Mouse (Mus musculus) liver, embryonic 12.5 days (tissue): ENCODE measurements around the gene Agbl3. TPM values are rescaled to one million over a fixed set of nuclear protein-coding genes. Genes with fewer than 3 reads are reported as not detected.

Source experiments
- ATAC-seq: fragments of 200-750 bp; cut with Nextera tagmentation; 2 replicates; pipeline ENCODE4 v1.8.0; 2017; ENCODE audit warnings: moderate number of reproducible peaks, mild to moderate bottlenecking, moderate library complexity
- H3K27ac ChIP-seq: fragments of 300-500 bp; sonication (generic); 2 replicates; pipeline ENCODE4 v1.5.1; 2016; ENCODE audit warnings: mild to moderate bottlenecking
- H3K27me3 ChIP-seq: fragments of 300-500 bp; sonication (generic); replicated peaks from 2 replicates; pipeline ENCODE4 v1.6.1; 2016; ENCODE audit warnings: mild to moderate bottlenecking, moderate library complexity
- H3K36me3 ChIP-seq: fragments of 300-500 bp; sonication (generic); 2 replicates; pipeline ENCODE4 v1.6.1; 2016; ENCODE audit warnings: mild to moderate bottlenecking, moderate library complexity
- H3K4me1 ChIP-seq: fragments of 300-500 bp; sonication (generic); 2 replicates; pipeline ENCODE4 v1.6.1; 2016
- H3K4me2 ChIP-seq: fragments of 300-500 bp; sonication (generic); 2 replicates; pipeline ENCODE4 v1.6.1; 2016; ENCODE audit warnings: mild to moderate bottlenecking, moderate library complexity
- H3K4me3 ChIP-seq: fragments of 300-500 bp; sonication (generic); 2 replicates; pipeline ENCODE4 v1.5.1; 2016; ENCODE audit warnings: mild to moderate bottlenecking, moderate library complexity
- H3K9ac ChIP-seq: fragments of 300-500 bp; sonication (generic); 2 replicates; pipeline ENCODE4 v1.6.1; 2016; ENCODE audit warnings: mild to moderate bottlenecking, moderate library complexity
- H3K9me3 ChIP-seq: fragments of 300-500 bp; sonication (generic); replicated peaks from 2 replicates; pipeline ENCODE4 v1.6.1; 2016; ENCODE audit warnings: mild to moderate bottlenecking, moderate library complexity
- WGBS: fragments of 180-500 bp; shearing (Covaris S2); methylation state at CpG from one replicate; pipeline ENCODE4 v1.1.7; 2016; ENCODE audit not compliant: insufficient replicate concordance; 5-methylcytosine and 5-hydroxymethylcytosine counted together
- polyA plus RNA-seq: library from polyadenylated mRNA; unstranded; fragments of >200 nt; fragmentation: Nextera tagmentation; extraction: Ambion mirVana; gene quantifications from 2 replicates; pipeline ENCODE4 v1.2.1, GENCODE M21; 2016

Agbl3 gene
- polyA plus RNA-seq, 1 experiment from 2014 or later, result 6.0 TPM

GRCm38 (mm10) chr6:34902578-34902977 is 122.3 kb downstream of the Agbl3 start:
- WGBS, result 86% methylated on average over 7 of the region's 7 CpGs
- no peaks in the 10 kb centered on the region for H3K9me3 ChIP-seq
- peaks cover 96% of the 10 kb centered on the region for H3K36me3 ChIP-seq
- no peak overlapping the region for H3K4me3 ChIP-seq
- no peak for ATAC-seq
- H3K4me1 ChIP-seq, result peaks cover 61% of the 10 kb centered on the region
- H3K27me3 ChIP-seq, result no peaks in the 10 kb centered on the region
- H3K4me2 ChIP-seq, result no peak overlapping the region
- no peak overlapping the region for H3K9ac ChIP-seq
- H3K27ac ChIP-seq, result no peak overlapping the region

GRCm38 (mm10) chr6:34903441-34903840 is 123.2 kb downstream of the Agbl3 start:
- Histone ChIP-seq H3K9me3 (no peaks in the 10 kb centered on the region), H3K9ac (0 out of 2 replicates have a peak overlapping the region, but pooled peaks have one; percentile 7), H3K4me2 (no peak overlapping the region; the same call in 1 of the 2 replicates), H3K36me3 (peaks cover 94% of the 10 kb centered on the region), H3K27me3 (no peaks in the 10 kb centered on the region), H3K27ac (no peak overlapping the region), H3K4me3 (no peak overlapping the region), H3K4me1 (peaks cover 70% of the 10 kb centered on the region)
- no peak for ATAC-seq
- 63% methylated on average over 5 of the region's 5 CpGs for WGBS

- ATAC-seq, result no peak
- Histone ChIP-seq H3K9ac (0 out of 2 replicates have a peak overlapping the region, but pooled peaks have one; percentile 7), H3K4me3 (no peak overlapping the region), H3K4me1 (peaks cover 74% of the 10 kb centered on the region), H3K27ac (peak overlapping the region; percentile 52), H3K27me3 (no peaks in the 10 kb centered on the region), H3K36me3 (peaks cover 96% of the 10 kb centered on the region), H3K4me2 (peak overlapping the region; percentile 27), H3K9me3 (no peaks in the 10 kb centered on the region)
- 82% methylated on average over 10 of the region's 10 CpGs for WGBS
These were observed 123.6 kb downstream of the Agbl3 start for GRCm38 (mm10) chr6:34903851-34904250.

- peaks cover 96% of the 10 kb centered on the region for H3K36me3 ChIP-seq
- H3K9me3 ChIP-seq, result no peaks in the 10 kb centered on the region
- H3K9ac ChIP-seq, result no peak overlapping the region
- peak overlapping the region; percentile 52 for H3K27ac ChIP-seq
- ATAC-seq, result no peak
- H3K27me3 ChIP-seq, result no peaks in the 10 kb centered on the region
- 86% methylated on average over 6 of the region's 6 CpGs for WGBS
- H3K4me3 ChIP-seq, result no peak overlapping the region
- no peak overlapping the region for H3K4me2 ChIP-seq
- H3K4me1 ChIP-seq, result peaks cover 74% of the 10 kb centered on the region
These were observed 124.1 kb downstream of the Agbl3 start for GRCm38 (mm10) chr6:34904361-34904760.

- ATAC-seq, result no peak
- H3K9ac ChIP-seq, result peak overlapping the region; percentile 70
- no peaks in the 10 kb centered on the region for H3K9me3 ChIP-seq
- no peak overlapping the region for H3K4me3 ChIP-seq
- H3K4me2 ChIP-seq, result peak overlapping the region; percentile 79
- peaks cover 79% of the 10 kb centered on the region for H3K4me1 ChIP-seq
- WGBS, result 63% methylated on average over 2 of the region's 2 CpGs
- H3K27me3 ChIP-seq, result no peaks in the 10 kb centered on the region
- peak overlapping the region; percentile 98 for H3K27ac ChIP-seq
- H3K36me3 ChIP-seq, result peaks cover 79% of the 10 kb centered on the region
These were observed 125.9 kb downstream of the Agbl3 start for GRCm38 (mm10) chr6:34906125-34906524.

- Histone ChIP-seq H3K27me3 (no peaks in the 10 kb centered on the region), H3K36me3 (peaks cover 73% of the 10 kb centered on the region), H3K4me3 (peak overlapping the region; percentile 39; the same call in 1 of the 2 replicates), H3K27ac (peak overlapping the region; percentile 98), H3K9me3 (no peaks in the 10 kb centered on the region), H3K4me1 (peaks cover 84% of the 10 kb centered on the region), H3K4me2 (peak overlapping the region; percentile 79), H3K9ac (peak overlapping the region; percentile 70)
- 88% methylated on average over 4 of the region's 4 CpGs for WGBS
- ATAC-seq, result no peak
These were observed 126.4 kb downstream of the Agbl3 start for GRCm38 (mm10) chr6:34906661-34907060.

- peak overlapping the region; percentile 70 for H3K9ac ChIP-seq
- WGBS, result 29% methylated on average over 2 of the region's 2 CpGs
These were observed 126.9 kb downstream of the Agbl3 start for GRCm38 (mm10) chr6:34907121-34907614.

GRCm38 (mm10) chr6:34907696-34908260 is 127.5 kb downstream of the Agbl3 start:
- Histone ChIP-seq H3K9ac (peak overlapping the region; percentile 67), H3K27ac (peak overlapping the region; percentile 98)

More at GRCm38 (mm10) chr6:34907121-34907614, 126.9 kb downstream of the Agbl3 start:
- H3K4me1 ChIP-seq, result peaks cover 84% of the 10 kb centered on the region
- peak overlapping the region; percentile 79 for H3K4me2 ChIP-seq
- peak overlapping the region; percentile 39 for H3K4me3 ChIP-seq
- peaks cover 68% of the 10 kb centered on the region for H3K36me3 ChIP-seq
- ATAC-seq, result peak; percentile 84
- H3K27me3 ChIP-seq, result no peaks in the 10 kb centered on the region
- no peaks in the 10 kb centered on the region for H3K9me3 ChIP-seq
- H3K27ac ChIP-seq, result peak overlapping the region; percentile 98

More at GRCm38 (mm10) chr6:34907696-34908260, 127.5 kb downstream of the Agbl3 start:
- WGBS, result 61% methylated on average over 18 of the region's 18 CpGs
- H3K27me3 ChIP-seq, result no peaks in the 10 kb centered on the region
- H3K4me3 ChIP-seq, result peak overlapping the region; percentile 39
- peak overlapping the region; percentile 79 for H3K4me2 ChIP-seq
- no peaks in the 10 kb centered on the region for H3K9me3 ChIP-seq
- ATAC-seq, result peak; percentile 38
- H3K4me1 ChIP-seq, result peaks cover 79% of the 10 kb centered on the region
- H3K36me3 ChIP-seq, result peaks cover 62% of the 10 kb centered on the region

Other genes with a start within 250 kb of the Agbl3 start
- gene Cald1, start 181.9 kb upstream of the Agbl3 start, polyA plus RNA-seq, result 76.2 and 80.2 TPM in 2 replicates
- gene Tmem140, start 82.7 kb downstream of the Agbl3 start, polyA plus RNA-seq, result 2.6 and 3.7 TPM in 2 replicates
- gene Cyren, start 97.6 kb downstream of the Agbl3 start, polyA plus RNA-seq, result 16.0 and 16.5 TPM in 2 replicates
- 14.2 and 18.6 TPM in 2 replicates for gene Wdr91, start 130.4 kb downstream of the Agbl3 start, polyA plus RNA-seq
- not detected in 2 replicates for gene Stra8, start 139.7 kb downstream of the Agbl3 start, polyA plus RNA-seq
- gene Slc23a4, start 208.0 kb downstream of the Agbl3 start, polyA plus RNA-seq, result 0.33 and 0.35 TPM in 2 replicates